In genomic region chr16:10956938-10957685, GRCm38 (mm10) we compare ENCODE assay signal across 12 mouse cellular contexts.
A peak's percentile ranks its signal among the peaks of the same experiment; 100 is the strongest.
DNase-seq lines count a peak whose midpoint lies in the region; ATAC-seq and TF ChIP-seq lines count a peak whose summit lies in the region.
"Had no signal": no experiment of that assay in that cellular context is flagged by ENCODE, and none has a peak within 500 bp of the region (broad histone marks: within the 10 kb centered on the region; RNA-seq: fewer than 3 reads in every experiment).

No protein-coding gene starts in this region.

- H3K4me2 ChIP-seq in forebrain, embryonic 16.5 days (ENCODE audit: low read length), result no peak overlapping the region
- H3K4me2 ChIP-seq: embryonic facial prominence, embryonic 12.5 days; kidney, embryonic 15.5 days; limb, embryonic 15.5 days had no signal

- no peak for TF ChIP-seq CTCF in layer of hippocampus, adult 2 months (conservative IDR thresholded peaks at IDR 0.05)

- H3K36me3 ChIP-seq in forebrain, embryonic 16.5 days (ENCODE audit: control insufficient read depth, insufficient read depth), result no peaks in the 10 kb centered on the region

- H3K9ac ChIP-seq in forebrain, embryonic 16.5 days (replicated peaks; ENCODE audit: low read depth, low read length), result peak overlapping the region; percentile 30; the same call in 1 of the 2 replicates
- H3K9ac ChIP-seq: embryonic facial prominence, embryonic 12.5 days; kidney, embryonic 15.5 days; limb, embryonic 15.5 days had no signal

- 0 out of 2 replicates have a peak overlapping the region, but pooled peaks have one; percentile 7 for H3K27ac ChIP-seq in layer of hippocampus, adult 2 months
- H3K27ac ChIP-seq in forebrain, embryonic 16.5 days (ENCODE audit: low read length), result peak overlapping the region; percentile 69
- H3K27ac ChIP-seq: kidney, embryonic 15.5 days; limb, embryonic 15.5 days had no signal

- no peak overlapping the region for H3K4me3 ChIP-seq in layer of hippocampus, adult 2 months
- H3K4me3 ChIP-seq in forebrain, embryonic 16.5 days (replicated peaks; ENCODE audit: low read length), result no peak overlapping the region
- H3K4me3 ChIP-seq: embryonic facial prominence, embryonic 12.5 days; kidney, embryonic 15.5 days; limb, embryonic 15.5 days had no signal

- no peaks in the 10 kb centered on the region for H3K9me3 ChIP-seq in forebrain, embryonic 16.5 days (ENCODE audit: control insufficient read depth, low read length)
- H3K9me3 ChIP-seq: embryonic facial prominence, embryonic 12.5 days; kidney, embryonic 15.5 days; limb, embryonic 15.5 days had no signal

- WGBS in forebrain, embryonic 16.5 days, result 23% methylated on average over 8 of the region's 8 CpGs

- intact Hi-C loops in left cerebral cortex, postnatal 36 days (cut with DNase I), result no loop called here

- DNase-seq in layer of hippocampus, adult 2 months (ENCODE audit: low spot score in 2 of 2), result peak in 1 of 2 experiments; percentile 41
- DNase-seq in layer of hippocampus, adult 9-11 months, result no peak
- DNase-seq in left cerebral cortex, postnatal 36 days (ENCODE audit: low spot score in 2 of 2), result peak; percentile 22 to 31
- peak; percentile 57 to 69 for DNase-seq in right cerebral cortex, postnatal 10 days (ENCODE audit: low spot score in 2 of 2)
- DNase-seq in cerebellum, adult 18-20 months, result no peak
- DNase-seq in thymus, postnatal 36 days, result no peak
- no peak for DNase-seq in cerebellum, adult 11-12 months
- DNase-seq: heart, adult 11 months had no signal

- peaks cover 29% of the 10 kb centered on the region for H3K4me1 ChIP-seq in forebrain, embryonic 16.5 days (replicated peaks; ENCODE audit: control insufficient read depth, insufficient read depth, low read length)

- peak; percentile 67 for ATAC-seq in forebrain, embryonic 16.5 days

- no peaks in the 10 kb centered on the region for H3K27me3 ChIP-seq in forebrain, embryonic 16.5 days (replicated peaks; ENCODE audit: control insufficient read depth, insufficient read depth, low read length)
- H3K27me3 ChIP-seq: embryonic facial prominence, embryonic 12.5 days; kidney, embryonic 15.5 days; limb, embryonic 15.5 days had no signal

Comparison
In these comparisons a context has a peak if more than half of its experiments do, and no peak if none do; other contexts are left out.
1. DNase-seq: peak in left cerebral cortex, postnatal 36 days (2 of 2) and right cerebral cortex, postnatal 10 days (2 of 2); none in layer of hippocampus, adult 9-11 months (single experiment), cerebellum, adult 18-20 months (0 of 2), thymus, postnatal 36 days (0 of 2) and cerebellum, adult 11-12 months (single experiment).